Mouse (Mus musculus) central nervous system, embryonic 14 days (tissue): ENCODE results near the gene Ncmap. TPM values are rescaled to one million over a fixed set of nuclear protein-coding genes. Genes with fewer than 3 reads are reported as not detected.

Experiments used
- polyA plus RNA-seq: library from polyadenylated mRNA; depleted of rRNA; stranded (reverse); fragments of >200 nt; gene quantifications from 2 replicates; pipeline ENCODE4 v1.2.3, GENCODE M21; 2012; rRNA removed

The Ncmap gene
- polyA plus RNA-seq = 0.81 and 6.2 TPM in 2 replicates

GRCm38 (mm10) chr4:135397991-135398390 lies at the start of gene Ncmap:
Ncmap (minus strand) TSS chr4:135398227.

GRCm38 (mm10) chr4:135433443-135434394 lies 35.7 kb upstream of the Ncmap start, which contains the start of gene Rcan3:
Rcan3 (minus strand) TSS chr4:135433853.

GRCm38 (mm10) chr4:135353066-135353793 lies 44.8 kb downstream of the Ncmap start, which contains the start of gene Srrm1:
Srrm1 (minus strand) TSS chr4:135353321.

Other genes with a start within 250 kb of the Ncmap start
- 56.4 and 62.9 TPM in 2 replicates for gene Clic4, start 125.4 kb downstream of the Ncmap start, polyA plus RNA-seq
- 137 and 159 TPM in 2 replicates for gene Srrm1, start 44.9 kb downstream of the Ncmap start, polyA plus RNA-seq
- gene Rcan3, start 35.6 kb upstream of the Ncmap start, polyA plus RNA-seq = 28.9 and 30.6 TPM in 2 replicates
- gene Stpg1, start 96.6 kb upstream of the Ncmap start, polyA plus RNA-seq = 0.25 and 0.44 TPM in 2 replicates
- 15.6 and 16.8 TPM in 2 replicates for gene Nipal3, start 96.8 kb upstream of the Ncmap start, polyA plus RNA-seq
- gene Grhl3, start 175.4 kb upstream of the Ncmap start, polyA plus RNA-seq = 0.66 and 2.8 TPM in 2 replicates